Mouse (Mus musculus) embryonic facial prominence, embryonic 11.5 days (tissue): ENCODE measurements around the gene Wnt7a. TPM values are rescaled to one million over a fixed set of nuclear protein-coding genes. Genes with fewer than 3 reads are reported as not detected.

Experiments
- ATAC-seq: fragments of 200-750 bp; cut with Nextera tagmentation; replicated peaks from 2 replicates; pipeline ENCODE4 v1.8.0; 2017; ENCODE audit warnings: low read depth; ENCODE audit not compliant: insufficient number of reproducible peaks, low FRiP score, low TSS enrichment
- DNase-seq: peaks from one replicate; pipeline ENCODE4 v3.0.0-alpha.2; 2015; ENCODE audit warnings: low spot score
- H3K27ac ChIP-seq: fragments of 300-500 bp; sonication (generic); replicated peaks from 2 replicates; pipeline ENCODE4 v1.5.1; 2014; ENCODE audit warnings: mild to moderate bottlenecking, low read depth, low read length, control low read depth
- H3K27me3 ChIP-seq: fragments of 300-500 bp; sonication (generic); 2 replicates; pipeline ENCODE4 v1.6.1; 2014; ENCODE audit warnings: mild to moderate bottlenecking, low read length, moderate library complexity, mixed read lengths; ENCODE audit not compliant: control insufficient read depth, insufficient read depth
- H3K36me3 ChIP-seq: fragments of 300-500 bp; sonication (generic); replicated peaks from 2 replicates; pipeline ENCODE4 v1.6.1; 2014; ENCODE audit warnings: low read depth, mild to moderate bottlenecking, low read length, moderate library complexity, mixed read lengths; ENCODE audit not compliant: control insufficient read depth, insufficient read depth
- H3K4me1 ChIP-seq: fragments of 300-500 bp; sonication (generic); 2 replicates; pipeline ENCODE4 v1.6.1; 2014; ENCODE audit warnings: low read length, mixed read lengths; ENCODE audit not compliant: control insufficient read depth, insufficient read depth
- H3K4me2 ChIP-seq: fragments of 300-500 bp; sonication (generic); 2 replicates; pipeline ENCODE4 v1.6.1; 2014; ENCODE audit warnings: low read depth, mild to moderate bottlenecking, control low read depth, low read length, moderate library complexity
- H3K4me3 ChIP-seq: fragments of 300-500 bp; sonication (generic); 2 replicates; pipeline ENCODE4 v1.5.1; 2014; ENCODE audit warnings: low read depth, low read length, control low read depth
- H3K9ac ChIP-seq: fragments of 300-500 bp; sonication (generic); replicated peaks from 2 replicates; pipeline ENCODE4 v1.6.1; 2014; ENCODE audit warnings: mild to moderate bottlenecking, control low read depth, low read length
- H3K9me3 ChIP-seq: fragments of 300-500 bp; sonication (generic); replicated peaks from 2 replicates; pipeline ENCODE4 v1.6.1; 2016; ENCODE audit warnings: mild to moderate bottlenecking, low read length, inconsistent platforms, mixed read lengths; ENCODE audit not compliant: control insufficient read depth
- WGBS: fragments of 180-500 bp; shearing (Covaris S2); extraction: QIAGEN DNeasy Blood & Tissue Kit; methylation state at CpG from one replicate; pipeline ENCODE4 v1.1.7; 2014; 5-methylcytosine and 5-hydroxymethylcytosine counted together
- polyA plus RNA-seq: library from polyadenylated mRNA; unstranded; fragments of >200 nt; fragmentation: Nextera tagmentation; extraction: Ambion mirVana; gene quantifications from 2 replicates; pipeline ENCODE4 v1.2.1, GENCODE M21; 2014

Wnt7a gene
- polyA plus RNA-seq, 1 experiment from 2014 or later = 1.3 TPM

- WGBS = 58% methylated on average over 11 of the region's 11 CpGs
- Histone ChIP-seq H3K36me3 (no peaks in the 10 kb centered on the region), H3K4me3 (no peak overlapping the region), H3K4me2 (no peak overlapping the region), H3K9me3 (no peaks in the 10 kb centered on the region; the same call in 1 of the 2 replicates), H3K9ac (no peak overlapping the region), H3K27me3 (no peaks in the 10 kb centered on the region), H3K4me1 (no peaks in the 10 kb centered on the region), H3K27ac (no peak overlapping the region)
- DNase-seq (no peak), ATAC-seq (no peak)
Observed at GRCm38 (mm10) chr6:91324752-91325151, 86.4 kb downstream of the Wnt7a start.

DNA sequence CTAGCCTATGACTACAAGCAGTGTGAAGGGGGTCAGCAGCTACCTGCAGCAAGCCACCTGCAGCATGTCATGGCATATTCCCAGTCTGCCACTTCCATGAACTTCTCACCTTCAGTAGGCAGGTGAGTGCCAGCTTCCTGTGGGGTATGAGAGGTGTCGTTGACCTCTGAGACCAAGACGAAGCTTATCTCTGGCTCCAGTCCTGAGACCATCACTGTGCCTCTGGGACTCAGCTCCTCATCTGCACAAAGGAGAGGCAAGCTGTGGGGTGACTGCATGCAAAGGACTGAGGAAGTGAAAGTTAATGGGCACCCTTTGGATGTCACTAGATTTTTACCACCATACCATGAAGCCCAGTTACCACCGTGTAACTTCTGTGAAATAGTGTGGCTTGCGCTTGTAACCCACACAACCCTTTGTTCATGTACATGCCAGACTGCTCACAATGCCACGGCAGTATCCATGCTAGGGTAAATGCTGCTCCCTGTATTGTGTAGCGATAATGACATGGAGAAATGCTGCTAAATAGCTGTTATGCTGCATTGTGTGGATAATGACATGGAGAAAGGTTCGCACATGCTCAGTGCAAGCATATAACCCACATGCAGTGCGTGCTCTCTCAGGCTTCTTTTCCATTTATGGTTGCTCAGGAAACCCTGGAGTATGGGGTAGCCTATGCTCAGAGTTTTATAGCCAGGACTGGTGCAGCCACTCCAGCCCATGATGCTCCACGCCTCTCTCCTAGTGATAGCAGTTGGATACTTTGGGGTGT is 89.0 kb downstream of the Wnt7a start:
- Histone ChIP-seq H3K4me1 (no peaks in the 10 kb centered on the region), H3K36me3 (no peaks in the 10 kb centered on the region), H3K9me3 (no peaks in the 10 kb centered on the region), H3K27ac (no peak overlapping the region), H3K9ac (no peak overlapping the region), H3K27me3 (no peaks in the 10 kb centered on the region), H3K4me2 (no peak overlapping the region), H3K4me3 (no peak overlapping the region)
- ATAC-seq = no peak
- no peak for DNase-seq
- WGBS = 90% methylated on average over 9 of the region's 9 CpGs

Other genes with a start within 250 kb of the Wnt7a start
- 61.9 and 76.6 TPM in 2 replicates for gene Fbln2, start 198.9 kb downstream of the Wnt7a start, polyA plus RNA-seq
- 25.7 and 28.4 TPM in 2 replicates for gene Chchd4, start 62.2 kb upstream of the Wnt7a start, polyA plus RNA-seq
- gene Tmem43, start 62.3 kb upstream of the Wnt7a start, polyA plus RNA-seq = 63.8 and 64.0 TPM in 2 replicates
- 20.1 and 22.4 TPM in 2 replicates for gene Xpc, start 104.5 kb upstream of the Wnt7a start, polyA plus RNA-seq
- gene Lsm3, start 104.6 kb upstream of the Wnt7a start, polyA plus RNA-seq = 365 and 379 TPM in 2 replicates